8 mouse cellular contexts compared by ENCODE assay signal in the genomic region with DNA sequence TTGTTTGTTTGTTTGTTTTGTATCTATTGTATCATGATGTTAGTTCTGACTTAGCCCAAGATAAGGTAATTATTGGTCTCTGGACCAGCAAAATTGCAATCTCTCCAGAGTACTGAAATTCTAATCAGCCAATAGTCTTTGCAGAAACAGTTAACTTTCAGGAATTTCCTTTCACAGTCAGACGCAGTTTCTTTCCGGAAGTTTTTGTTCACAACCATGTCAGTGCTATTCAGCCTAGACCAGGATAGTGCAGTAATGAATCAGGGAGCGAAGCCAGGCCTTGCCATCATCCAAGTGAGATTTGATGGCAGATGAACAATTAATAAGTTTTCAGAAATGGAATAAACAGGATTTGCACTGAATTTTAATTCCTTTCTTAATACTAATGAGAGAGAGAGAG. TPM values are rescaled to one million over a fixed set of nuclear protein-coding genes. Genes with fewer than 3 reads are reported as not detected.
DNase-seq lines count a peak whose midpoint lies in the region; ATAC-seq and TF ChIP-seq lines count a peak whose summit lies in the region.

No protein-coding gene starts in this region.

- no peak for TF ChIP-seq CTCF in forebrain, postnatal 0 days (IDR thresholded peaks at IDR 0.05; ENCODE audit: low read depth)

- peaks cover 11% of the 10 kb centered on the region; the same call in 1 of the 2 replicates for H3K4me1 ChIP-seq in lung, embryonic 15.5 days
- 0 out of 2 replicates have a peak, but pooled peaks cover 6% of the 10 kb centered on the region for H3K4me1 ChIP-seq in forebrain, postnatal 0 days (ENCODE audit: insufficient read depth)
- H3K4me1 ChIP-seq in limb, embryonic 10.5 days = peaks cover 3% of the 10 kb centered on the region; the same call in 1 of the 2 replicates
- H3K4me1 ChIP-seq in neural tube, embryonic 13.5 days (replicated peaks) = peaks cover 23% of the 10 kb centered on the region

- H3K9ac ChIP-seq in lung, embryonic 15.5 days = peak overlapping the region; percentile 73; the same call in 1 of the 2 replicates
- no peak overlapping the region for H3K9ac ChIP-seq in forebrain, postnatal 0 days
- no peak overlapping the region for H3K9ac ChIP-seq in neural tube, embryonic 13.5 days

- no peaks in the 10 kb centered on the region for H3K27me3 ChIP-seq in lung, embryonic 15.5 days
- H3K27me3 ChIP-seq in forebrain, postnatal 0 days (ENCODE audit: insufficient read depth, low read length) = no peaks in the 10 kb centered on the region
- H3K27me3 ChIP-seq in limb, embryonic 10.5 days (ENCODE audit: low read depth, poor library complexity, severe bottlenecking) = no peaks in the 10 kb centered on the region
- no peaks in the 10 kb centered on the region for H3K27me3 ChIP-seq in neural tube, embryonic 13.5 days

- H3K9me3 ChIP-seq in lung, embryonic 15.5 days = no peaks in the 10 kb centered on the region
- no peaks in the 10 kb centered on the region for H3K9me3 ChIP-seq in forebrain, postnatal 0 days (ENCODE audit: low read length)
- no peaks in the 10 kb centered on the region for H3K9me3 ChIP-seq in limb, embryonic 10.5 days (replicated peaks)
- H3K9me3 ChIP-seq in neural tube, embryonic 13.5 days = no peaks in the 10 kb centered on the region

- ATAC-seq in lung, embryonic 15.5 days (ENCODE audit: borderline replicate concordance, extremely low read depth, low FRiP score, low TSS enrichment) = no peak
- ATAC-seq in forebrain, postnatal 0 days = no peak
- ATAC-seq in neural tube, embryonic 13.5 days (ENCODE audit: low read depth) = no peak

- DNase-seq in lung, postnatal 4 days = no peak
- peak; percentile 17 for DNase-seq in forebrain, postnatal 0 days
- no peak for DNase-seq in limb, embryonic 10.5 days (ENCODE audit: low spot score)
- no peak for DNase-seq in urinary bladder, postnatal 25 days (ENCODE audit: low spot score)
- DNase-seq in natural killer cell, adult 2 months (ENCODE audit: low spot score in 2 of 2) = no peak
- DNase-seq in adrenal gland, adult 8-10 months = no peak

- peak overlapping the region; percentile 59 for H3K4me3 ChIP-seq in lung, embryonic 15.5 days
- H3K4me3 ChIP-seq in forebrain, postnatal 0 days (ENCODE audit: low read depth, low read length) = peak overlapping the region; percentile 55; the same call in 1 of the 2 replicates
- peak overlapping the region; percentile 68 for H3K4me3 ChIP-seq in limb, embryonic 10.5 days
- peak overlapping the region; percentile 63 for H3K4me3 ChIP-seq in neural tube, embryonic 13.5 days

- WGBS in lung, embryonic 15.5 days = 29% methylated on average over 3 of the region's 3 CpGs
- 40% methylated on average over 3 of the region's 3 CpGs for WGBS in forebrain, postnatal 0 days
- WGBS in limb, embryonic 10.5 days = 77% methylated on average over 3 of the region's 3 CpGs
- WGBS in neural tube, embryonic 13.5 days = 66% methylated on average over 3 of the region's 3 CpGs

- peak overlapping the region; percentile 95; the same call in 1 of the 2 replicates for H3K27ac ChIP-seq in lung, embryonic 15.5 days
- peak overlapping the region; percentile 95; the same call in 1 of the 2 replicates for H3K27ac ChIP-seq in forebrain, postnatal 0 days (ENCODE audit: low read depth, low read length)
- H3K27ac ChIP-seq in limb, embryonic 10.5 days = peak overlapping the region; percentile 96; the same call in 1 of the 2 replicates
- peak overlapping the region; percentile 92; the same call in 1 of the 2 replicates for H3K27ac ChIP-seq in neural tube, embryonic 13.5 days (replicated peaks)

- H3K4me2 ChIP-seq in lung, embryonic 15.5 days = peak overlapping the region; percentile 63
- H3K4me2 ChIP-seq in forebrain, postnatal 0 days (ENCODE audit: low read depth) = peak overlapping the region; percentile 52
- H3K4me2 ChIP-seq in neural tube, embryonic 13.5 days = peak overlapping the region; percentile 64

- H3K36me3 ChIP-seq in lung, embryonic 15.5 days = peaks cover 10% of the 10 kb centered on the region
- no peaks in the 10 kb centered on the region for H3K36me3 ChIP-seq in forebrain, postnatal 0 days (ENCODE audit: insufficient read depth)
- peaks cover 20% of the 10 kb centered on the region for H3K36me3 ChIP-seq in limb, embryonic 10.5 days
- 0 out of 2 replicates have a peak, but pooled peaks cover 3% of the 10 kb centered on the region for H3K36me3 ChIP-seq in neural tube, embryonic 13.5 days

RNA-seq across cellular contexts. Expression of a gene that starts 0.7 kb away (rescaled TPM):
- polyA plus RNA-seq in lung, embryonic 15.5 days (2015; fragmentation: Nextera tagmentation; extraction: Ambion mirVana) = 76.0 and 76.7 TPM in 2 replicates
- 56.5 and 62.1 TPM in 2 replicates for total RNA-seq in forebrain, postnatal 0 days (2014; rRNA removed)
- 42.9 and 44.5 TPM in 2 replicates for polyA plus RNA-seq in forebrain, postnatal 0 days (2015; fragmentation: Nextera tagmentation; extraction: Ambion mirVana)
- 40.2 and 44.5 TPM in 2 replicates for polyA plus RNA-seq in limb, embryonic 10.5 days (2016; fragmentation: Nextera tagmentation; extraction: Ambion mirVana)
- 31.3 and 35.7 TPM in 2 replicates for polyA plus RNA-seq in neural tube, embryonic 13.5 days (2015; fragmentation: Nextera tagmentation; extraction: Ambion mirVana)
- total RNA-seq in adrenal gland, adult 8-10 months (2022) = 10 to 100 TPM; 77.8 to 92.1 (median 85.0) TPM

RNA-seq across cellular contexts. Expression of a gene that starts 40.0 kb away (rescaled TPM):
- 0.64 and 1.3 TPM in 2 replicates for polyA plus RNA-seq in lung, embryonic 15.5 days (2015; fragmentation: Nextera tagmentation; extraction: Ambion mirVana)
- 5.3 and 5.5 TPM in 2 replicates for total RNA-seq in forebrain, postnatal 0 days (2014; rRNA removed)
- polyA plus RNA-seq in forebrain, postnatal 0 days (2015; fragmentation: Nextera tagmentation; extraction: Ambion mirVana) = 0.64 and 0.90 TPM in 2 replicates
- 0.30 and 0.36 TPM in 2 replicates for polyA plus RNA-seq in limb, embryonic 10.5 days (2016; fragmentation: Nextera tagmentation; extraction: Ambion mirVana)
- polyA plus RNA-seq in neural tube, embryonic 13.5 days (2015; fragmentation: Nextera tagmentation; extraction: Ambion mirVana) = 0.55 and 0.93 TPM in 2 replicates
- total RNA-seq in adrenal gland, adult 8-10 months (2022) = 1 to 10 TPM; 2.4 to 4.1 (median 3.3) TPM

RNA-seq across cellular contexts. Expression of a gene that starts 44.4 kb away (rescaled TPM):
- 0.16 and 0.60 TPM in 2 replicates for polyA plus RNA-seq in lung, embryonic 15.5 days (2015; fragmentation: Nextera tagmentation; extraction: Ambion mirVana)
- total RNA-seq in forebrain, postnatal 0 days (2014; rRNA removed) = 4.1 and 4.2 TPM in 2 replicates
- 1.0 and 1.5 TPM in 2 replicates for polyA plus RNA-seq in forebrain, postnatal 0 days (2015; fragmentation: Nextera tagmentation; extraction: Ambion mirVana)
- polyA plus RNA-seq in limb, embryonic 10.5 days (2016; fragmentation: Nextera tagmentation; extraction: Ambion mirVana) = 0.59 and 0.78 TPM in 2 replicates
- 0.04 and 0.21 TPM in 2 replicates for polyA plus RNA-seq in neural tube, embryonic 13.5 days (2015; fragmentation: Nextera tagmentation; extraction: Ambion mirVana)
- total RNA-seq in adrenal gland, adult 8-10 months (2022) = under 1 TPM in 3 of 4 experiments, not detected in 1; 0.12 to 0.27 (median 0.12) TPM
